Mouse (Mus musculus) liver, postnatal 0 days (tissue): Measurements from ENCODE around the gene Cmc1. TPM values are rescaled to one million over a fixed set of nuclear protein-coding genes. Genes with fewer than 3 reads are reported as not detected.

ENCODE experiments used
- ATAC-seq: fragments of 200-750 bp; cut with Nextera tagmentation; 2 replicates; pipeline ENCODE4 v1.8.0; 2017; ENCODE audit warnings: mild to moderate bottlenecking, moderate library complexity
- DNase-seq: peaks from one replicate; pipeline ENCODE4 v3.0.0-alpha.2; 2016
- H3K27ac ChIP-seq: fragments of 300-500 bp; sonication (generic); 2 replicates; pipeline ENCODE4 v1.5.1; 2014; ENCODE audit warnings: antibody characterized with exemption, moderate library complexity, mild to moderate bottlenecking, low read depth
- H3K27me3 ChIP-seq: fragments of 300-500 bp; sonication (generic); 2 replicates; pipeline ENCODE4 v1.6.1; 2014; ENCODE audit warnings: low read length, control low read depth, mixed read lengths; ENCODE audit not compliant: insufficient read depth
- H3K36me3 ChIP-seq: fragments of 300-500 bp; sonication (generic); replicated peaks from 2 replicates; pipeline ENCODE4 v1.6.1; 2014; ENCODE audit warnings: mild to moderate bottlenecking, control low read depth, low read length, moderate library complexity, mixed read lengths; ENCODE audit not compliant: insufficient read depth
- H3K4me1 ChIP-seq: fragments of 300-500 bp; sonication (generic); 2 replicates; pipeline ENCODE4 v1.6.1; 2014; ENCODE audit warnings: antibody characterized with exemption, mild to moderate bottlenecking, control low read depth; ENCODE audit not compliant: insufficient read depth
- H3K4me2 ChIP-seq: fragments of 300-500 bp; sonication (generic); 2 replicates; pipeline ENCODE4 v1.6.1; 2014; ENCODE audit warnings: low read depth, mild to moderate bottlenecking, low read length, moderate library complexity, mixed read lengths
- H3K4me3 ChIP-seq: fragments of 300-500 bp; sonication (generic); 2 replicates; pipeline ENCODE4 v1.5.1; 2014; ENCODE audit warnings: low read depth, low read length
- H3K9ac ChIP-seq: fragments of 300-500 bp; sonication (generic); replicated peaks from 2 replicates; pipeline ENCODE4 v1.6.1; 2014; ENCODE audit warnings: mild to moderate bottlenecking, moderate library complexity
- H3K9me3 ChIP-seq: fragments of 300-500 bp; sonication (generic); 2 replicates; pipeline ENCODE4 v1.6.1; 2016; ENCODE audit warnings: mild to moderate bottlenecking, control low read depth, low read length, mixed read lengths
- CTCF ChIP-seq: sonication (generic); IDR thresholded peaks from 2 replicates; pipeline ENCODE4 v1.5.1; 2016; ENCODE audit warnings: antibody characterized with exemption, low read depth
- EP300 ChIP-seq: IDR thresholded peaks from 2 replicates; pipeline ENCODE4 v1.6.1; 2016; ENCODE audit warnings: antibody characterized with exemption, low read depth, mild to moderate bottlenecking
- whole genome bisulfite sequencing: fragments of 180-500 bp; shearing (Covaris S2); extraction: QIAGEN DNeasy Blood & Tissue Kit; methylation state at CpG from one replicate; pipeline ENCODE4 v1.1.7; 2014; ENCODE audit not compliant: insufficient replicate concordance; 5-methylcytosine and 5-hydroxymethylcytosine counted together
- polyA plus RNA-seq: library from polyadenylated mRNA; unstranded; fragments of >200 nt; fragmentation: Nextera tagmentation; extraction: Ambion mirVana; gene quantifications from 2 replicates; pipeline ENCODE4 v1.2.1, GENCODE M21; 2015

Gene Cmc1
- polyA plus RNA-seq, 1 experiment from 2014 or later = 40.0 TPM

DNA sequence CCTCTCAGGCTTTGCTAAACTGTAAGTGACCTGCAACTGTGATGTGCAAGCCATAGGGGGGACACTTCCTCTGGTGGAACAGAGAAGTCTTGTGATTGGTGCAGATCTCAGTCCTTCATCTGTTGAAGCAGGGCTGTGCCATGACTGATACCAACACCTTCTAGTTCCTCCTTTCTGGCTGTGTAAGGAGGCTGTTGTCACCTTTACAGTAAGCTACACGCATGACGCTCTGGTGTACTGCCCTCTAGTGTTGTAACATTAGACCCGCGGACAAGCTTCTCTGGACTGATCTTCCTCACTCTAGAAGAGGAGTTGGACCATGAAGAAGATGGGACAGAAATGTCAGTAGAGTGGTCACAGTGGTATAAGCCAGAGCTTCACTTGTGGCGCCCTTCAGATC, 18.6 kb upstream of the Cmc1 start:
- Histone ChIP-seq H3K9ac (no peak overlapping the region), H3K36me3 (no peaks in the 10 kb centered on the region), H3K4me3 (no peak overlapping the region), H3K4me2 (no peak overlapping the region), H3K4me1 (no peaks in the 10 kb centered on the region), H3K27me3 (no peaks in the 10 kb centered on the region), H3K9me3 (0 out of 2 replicates have a peak, but pooled peaks cover under 1% of the 10 kb centered on the region), H3K27ac (no peak overlapping the region)
- DNase-seq (no peak), ATAC-seq (peak; percentile 43; the same call in 1 of the 2 replicates)
- TF ChIP-seq CTCF (peak; percentile 71), EP300 (no peak)
- WGBS = 43% methylated on average over 5 of the region's 5 CpGs

DNA sequence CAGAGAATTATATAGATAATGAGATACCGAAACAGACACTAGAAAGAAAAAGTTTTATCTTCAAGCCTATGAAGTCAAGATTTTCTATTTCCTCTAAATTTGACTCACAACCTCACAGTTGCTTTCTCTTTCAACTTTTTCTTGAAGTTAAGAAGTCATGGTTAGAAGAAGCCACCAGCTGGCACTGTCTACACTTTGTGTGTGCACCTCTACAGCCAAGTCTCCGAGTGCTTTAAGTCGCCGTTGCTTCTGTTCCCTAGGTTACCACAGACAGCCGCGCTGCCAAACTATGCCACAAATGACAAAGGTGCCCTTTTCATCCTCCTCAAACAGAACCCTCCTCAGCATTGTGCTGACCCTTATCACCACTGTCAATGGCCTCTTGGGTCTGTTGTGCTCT, 17.6 kb upstream of the Cmc1 start:
- Histone ChIP-seq H3K27me3 (no peaks in the 10 kb centered on the region), H3K4me1 (no peaks in the 10 kb centered on the region), H3K9me3 (no peaks in the 10 kb centered on the region), H3K4me2 (no peak overlapping the region), H3K27ac (no peak overlapping the region), H3K36me3 (no peaks in the 10 kb centered on the region), H3K4me3 (no peak overlapping the region), H3K9ac (no peak overlapping the region)
- WGBS = 83% methylated on average over 6 of the region's 6 CpGs
- ATAC-seq (no peak), DNase-seq (no peak)
- TF ChIP-seq EP300 (no peak), CTCF (no peak)

DNA sequence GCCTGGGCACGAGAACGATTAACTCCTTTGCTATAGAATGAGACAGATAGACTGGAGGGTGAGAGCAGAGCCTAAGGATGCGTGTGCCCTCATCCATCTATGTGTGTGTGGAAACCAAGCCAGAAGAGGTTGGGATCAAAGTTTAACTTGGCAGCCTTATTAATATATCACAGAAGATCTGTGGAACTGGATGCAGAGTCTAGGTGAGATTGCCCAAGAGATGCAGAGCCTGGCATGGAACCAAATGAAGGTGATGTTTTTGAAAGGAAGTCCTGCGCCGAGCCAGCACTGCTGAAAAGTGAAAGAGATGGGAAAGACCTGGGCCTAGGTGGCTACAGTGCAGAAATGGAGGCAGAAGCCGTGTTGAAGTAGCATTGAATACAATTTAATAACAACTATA, 11.6 kb upstream of the Cmc1 start:
- ATAC-seq = peak; percentile 71
- H3K9me3 ChIP-seq = no peaks in the 10 kb centered on the region
- H3K4me2 ChIP-seq = no peak overlapping the region
- no peaks in the 10 kb centered on the region for H3K27me3 ChIP-seq
- no peak overlapping the region for H3K4me3 ChIP-seq
- H3K36me3 ChIP-seq = no peaks in the 10 kb centered on the region
- H3K27ac ChIP-seq = no peak overlapping the region
- WGBS = 79% methylated on average over 6 of the region's 6 CpGs
- peak; percentile 55 for DNase-seq
- H3K9ac ChIP-seq = no peak overlapping the region
- no peak for TF ChIP-seq CTCF
- peak; percentile 15; the same call in 1 of the 2 replicates for TF ChIP-seq EP300
- no peaks in the 10 kb centered on the region for H3K4me1 ChIP-seq

DNA sequence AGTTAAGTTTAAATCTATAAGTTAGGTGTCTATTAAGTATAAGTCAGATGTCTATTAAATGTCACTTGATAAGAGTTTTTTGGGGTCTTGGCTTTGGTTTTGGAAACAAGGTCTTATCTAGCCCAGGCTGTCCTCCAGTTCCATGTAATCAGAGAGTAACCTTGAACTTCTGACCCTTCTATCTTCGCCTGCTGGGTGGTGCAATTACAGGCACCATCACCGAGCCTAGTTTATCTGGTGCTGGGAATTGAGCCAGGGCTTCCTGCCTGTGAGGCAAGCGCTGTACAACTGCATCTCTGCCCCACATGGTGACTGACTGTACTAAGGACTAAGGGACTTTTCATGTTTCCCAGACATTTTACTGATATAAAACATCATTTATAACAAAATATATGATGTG, 10.0 kb upstream of the Cmc1 start:
- H3K4me2 ChIP-seq = no peak overlapping the region
- WGBS = 40% methylated on average over 3 of the region's 3 CpGs
- TF ChIP-seq EP300 = no peak
- no peak for TF ChIP-seq CTCF
- no peaks in the 10 kb centered on the region for H3K27me3 ChIP-seq
- DNase-seq (no peak), ATAC-seq (no peak)
- H3K36me3 ChIP-seq = no peaks in the 10 kb centered on the region
- H3K9me3 ChIP-seq = no peaks in the 10 kb centered on the region
- no peak overlapping the region for H3K9ac ChIP-seq
- H3K4me3 ChIP-seq = no peak overlapping the region
- no peak overlapping the region for H3K27ac ChIP-seq
- no peaks in the 10 kb centered on the region for H3K4me1 ChIP-seq

DNA sequence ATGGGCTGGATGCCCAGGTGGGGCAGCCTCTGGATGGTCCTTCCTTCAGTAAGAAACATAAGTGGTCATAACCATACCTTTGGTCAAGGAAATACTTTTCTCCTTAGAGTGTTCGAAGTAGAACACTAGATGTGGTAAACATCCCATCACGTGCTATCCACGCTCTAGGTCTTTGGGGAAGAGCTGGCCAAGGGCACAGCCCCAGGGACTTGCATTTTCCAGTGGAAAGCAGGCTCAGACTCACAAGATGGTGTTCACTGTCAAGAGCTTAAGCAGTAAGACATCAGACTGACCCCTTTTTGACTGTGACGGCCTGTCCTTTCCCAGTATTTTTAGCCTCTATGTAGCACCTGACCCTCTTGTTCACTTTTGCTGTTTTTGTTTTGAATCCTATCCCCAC, 8.2 kb upstream of the Cmc1 start:
- no peak overlapping the region for H3K27ac ChIP-seq
- no peaks in the 10 kb centered on the region for H3K27me3 ChIP-seq
- 88% methylated on average over 4 of the region's 4 CpGs for WGBS
- no peaks in the 10 kb centered on the region for H3K4me1 ChIP-seq
- ATAC-seq (no peak), DNase-seq (no peak)
- no peaks in the 10 kb centered on the region for H3K9me3 ChIP-seq
- H3K36me3 ChIP-seq = no peaks in the 10 kb centered on the region
- TF ChIP-seq EP300 (no peak), CTCF (no peak)
- no peak overlapping the region for H3K4me3 ChIP-seq
- H3K4me2 ChIP-seq = no peak overlapping the region
- H3K9ac ChIP-seq = no peak overlapping the region

DNA sequence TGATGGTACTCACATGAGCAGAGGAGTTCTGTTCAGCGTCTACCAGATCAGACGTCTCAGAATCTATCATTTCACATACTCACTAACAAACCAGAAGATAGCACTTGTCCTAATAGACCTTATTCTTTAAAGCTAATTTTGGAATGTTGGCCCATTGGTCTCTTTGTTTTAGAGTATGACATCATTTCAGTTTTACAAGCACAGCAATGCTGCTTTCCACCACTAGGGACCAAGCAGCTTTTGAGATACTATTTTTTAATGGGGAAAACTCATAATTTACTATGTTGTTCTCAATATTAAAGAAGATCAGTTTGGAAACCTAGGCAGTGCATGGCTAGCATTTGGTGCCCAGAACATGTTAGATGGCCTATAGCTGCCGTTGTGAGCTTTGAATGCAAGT, 7.3 kb upstream of the Cmc1 start:
- 84% methylated on average over 3 of the region's 3 CpGs for WGBS
- Histone ChIP-seq H3K27me3 (no peaks in the 10 kb centered on the region), H3K9ac (no peak overlapping the region), H3K36me3 (no peaks in the 10 kb centered on the region), H3K4me2 (no peak overlapping the region), H3K4me3 (no peak overlapping the region), H3K27ac (no peak overlapping the region), H3K9me3 (no peaks in the 10 kb centered on the region), H3K4me1 (no peaks in the 10 kb centered on the region)
- DNase-seq (no peak), ATAC-seq (no peak)
- peak; percentile 45 for TF ChIP-seq CTCF
- TF ChIP-seq EP300 = no peak

DNA sequence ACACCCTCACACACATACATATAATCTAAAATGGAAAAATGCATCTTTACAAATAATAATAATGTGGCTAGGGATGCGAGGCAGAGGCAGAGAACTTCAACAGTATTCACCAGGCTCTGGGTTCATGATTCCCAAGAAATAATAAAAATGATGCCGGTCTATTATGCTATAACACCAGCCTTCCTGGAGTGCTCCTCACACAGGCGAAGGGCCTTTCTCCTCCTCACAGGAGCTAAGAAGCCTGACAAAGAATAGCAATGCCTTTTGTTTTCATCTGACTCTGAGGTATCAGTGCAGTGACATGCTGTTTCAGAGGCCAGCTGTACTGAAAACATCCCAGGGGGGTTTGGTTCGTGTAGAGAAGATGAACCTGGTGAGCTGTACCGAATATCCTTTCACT, 4.7 kb upstream of the Cmc1 start:
- WGBS = 81% methylated on average over 5 of the region's 5 CpGs
- 0 out of 2 replicates have a peak, but pooled peaks cover 3% of the 10 kb centered on the region for H3K9me3 ChIP-seq
- no peaks in the 10 kb centered on the region for H3K27me3 ChIP-seq
- H3K4me1 ChIP-seq = peaks cover 4% of the 10 kb centered on the region; the same call in 1 of the 2 replicates
- no peak overlapping the region for H3K27ac ChIP-seq
- H3K4me2 ChIP-seq = no peak overlapping the region
- ATAC-seq (no peak), DNase-seq (no peak)
- H3K4me3 ChIP-seq = no peak overlapping the region
- H3K36me3 ChIP-seq = no peaks in the 10 kb centered on the region
- H3K9ac ChIP-seq = no peak overlapping the region
- no peak for TF ChIP-seq EP300
- no peak for TF ChIP-seq CTCF
